Mouse (Mus musculus) bone marrow macrophage, adult 2 months (primary cell): ENCODE results near the gene Dyrk3. TPM values are rescaled to one million over a fixed set of nuclear protein-coding genes. Genes with fewer than 3 reads are reported as not detected.

ENCODE experiments used
- H3K27ac ChIP-seq: 2 replicates; pipeline ENCODE4 v1.5.1; 2012; ENCODE audit warnings: low read depth, low read length; ENCODE audit not compliant: insufficient read depth
- H3K4me1 ChIP-seq: 2 replicates; pipeline ENCODE4 v1.6.1; 2012; ENCODE audit warnings: low read length; ENCODE audit not compliant: control insufficient read depth, insufficient read depth
- H3K4me3 ChIP-seq: 2 replicates; pipeline ENCODE4 v1.5.1; 2012; ENCODE audit warnings: mild to moderate bottlenecking, low read length, moderate library complexity; ENCODE audit not compliant: insufficient read depth
- CTCF ChIP-seq: IDR thresholded peaks from 2 replicates; pipeline ENCODE4 v1.5.1; 2012; ENCODE audit warnings: low read depth, mild to moderate bottlenecking, low read length, moderate library complexity
- POLR2A ChIP-seq: IDR thresholded peaks from 2 replicates; pipeline ENCODE4 v1.6.1; 2012; ENCODE audit warnings: mild to moderate bottlenecking, low read depth, low read length, borderline replicate concordance
- polyA plus RNA-seq: library from polyadenylated mRNA; stranded (reverse); fragments of >200 nt; gene quantifications from 2 replicates; pipeline ENCODE4 v1.2.4, GENCODE M21; 2012; ENCODE audit not compliant: missing spikeins, insufficient read depth, insufficient read length

The Dyrk3 gene
- polyA plus RNA-seq, 1 experiment: 1.1 TPM

DNA sequence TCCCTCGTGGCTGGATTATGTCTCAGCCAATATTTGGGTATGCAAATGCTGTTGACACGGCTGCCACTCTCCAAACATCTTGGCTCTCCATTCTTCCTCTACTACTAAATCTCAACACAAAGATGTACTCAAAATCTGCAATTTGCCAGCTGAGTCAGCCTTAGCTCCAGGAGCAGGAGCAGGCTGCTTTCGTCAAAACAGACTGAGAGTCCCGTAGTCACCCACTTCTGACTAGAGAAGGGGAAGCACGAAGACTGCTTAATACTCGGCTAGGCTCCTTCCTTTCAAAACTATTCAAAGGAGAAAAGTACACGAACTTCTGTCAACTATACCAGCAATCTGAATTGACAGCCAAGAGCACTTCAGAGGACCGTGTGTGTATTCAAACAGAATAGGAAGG lies 42.6 kb downstream of the Dyrk3 start:
- peak overlapping the region; percentile 75 for H3K4me3 ChIP-seq
- peak overlapping the region; percentile 82 for H3K27ac ChIP-seq
- no peak for TF ChIP-seq POLR2A
- no peak for TF ChIP-seq CTCF
- H3K4me1 ChIP-seq: peaks cover 59% of the 10 kb centered on the region

DNA sequence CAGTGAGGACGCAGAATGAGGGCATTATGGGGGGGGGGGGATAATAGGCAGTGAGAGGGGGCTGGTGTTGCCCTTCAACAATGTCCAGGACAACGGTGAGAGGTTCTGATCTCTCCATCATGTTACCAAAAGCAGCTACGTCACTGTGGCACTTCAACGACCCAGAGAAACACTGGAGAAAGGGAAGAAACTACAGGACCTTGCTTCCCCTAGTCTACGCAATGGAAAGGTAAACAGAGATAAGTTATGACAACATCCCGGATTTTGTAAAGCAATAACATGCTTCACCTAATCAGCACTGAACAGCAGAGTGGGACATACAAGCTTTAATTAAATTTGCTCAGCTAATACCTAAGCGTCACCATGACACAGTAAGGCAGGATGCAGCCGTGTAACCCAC lies 44.3 kb downstream of the Dyrk3 start:
- peaks cover 62% of the 10 kb centered on the region for H3K4me1 ChIP-seq

DNA sequence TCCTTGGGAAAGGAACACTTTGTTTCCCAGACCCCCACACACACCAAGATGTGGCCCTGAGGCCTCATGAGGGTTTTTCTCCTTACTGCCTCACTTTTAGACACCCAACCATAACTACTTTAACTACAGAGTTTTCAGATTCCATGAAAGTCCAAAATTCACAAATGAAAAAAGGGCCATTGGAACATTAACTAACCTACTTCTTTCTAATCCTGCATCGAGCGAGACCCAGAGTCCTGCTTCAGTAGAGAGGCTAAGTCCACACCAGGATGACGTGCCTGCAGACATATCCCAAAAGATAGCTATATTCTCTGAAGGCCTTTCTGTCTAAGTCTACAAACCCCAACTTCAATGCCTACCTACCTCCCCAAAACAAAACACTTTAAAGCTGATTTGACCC lies 45.3 kb downstream of the Dyrk3 start:
- TF ChIP-seq CTCF (no peak), POLR2A (no peak)
- no peak overlapping the region for H3K27ac ChIP-seq
- H3K4me1 ChIP-seq: peaks cover 70% of the 10 kb centered on the region
- no peak overlapping the region for H3K4me3 ChIP-seq

More for the DNA sequence above, 44.3 kb downstream of the Dyrk3 start:
- 0 out of 2 replicates have a peak overlapping the region, but pooled peaks have one; percentile 75 for H3K4me3 ChIP-seq
- TF ChIP-seq CTCF: no peak
- no peak for TF ChIP-seq POLR2A
- no peak overlapping the region for H3K27ac ChIP-seq

DNA sequence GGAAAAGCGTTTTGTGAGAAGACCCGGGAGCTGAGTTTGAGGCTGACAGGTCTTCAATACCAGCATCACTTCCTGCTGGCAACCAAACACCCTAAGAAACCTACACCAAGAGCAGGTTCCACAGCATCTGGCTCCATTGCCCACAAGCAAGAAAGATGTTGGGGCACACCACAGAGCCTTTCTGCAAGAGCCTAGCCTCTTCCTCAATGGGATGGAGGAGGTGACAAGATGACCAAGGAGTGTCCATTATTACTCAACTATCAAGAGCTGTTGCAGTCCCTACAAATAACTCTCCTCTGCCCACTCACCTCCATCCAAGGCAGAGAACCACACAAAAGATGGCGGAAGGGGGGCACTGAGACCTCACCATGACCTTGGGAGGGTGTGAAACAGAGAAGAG lies 46.0 kb downstream of the Dyrk3 start:
- Histone ChIP-seq H3K4me3 (no peak overlapping the region), H3K27ac (no peak overlapping the region), H3K4me1 (peaks cover 75% of the 10 kb centered on the region)
- TF ChIP-seq POLR2A: no peak
- TF ChIP-seq CTCF: no peak

DNA sequence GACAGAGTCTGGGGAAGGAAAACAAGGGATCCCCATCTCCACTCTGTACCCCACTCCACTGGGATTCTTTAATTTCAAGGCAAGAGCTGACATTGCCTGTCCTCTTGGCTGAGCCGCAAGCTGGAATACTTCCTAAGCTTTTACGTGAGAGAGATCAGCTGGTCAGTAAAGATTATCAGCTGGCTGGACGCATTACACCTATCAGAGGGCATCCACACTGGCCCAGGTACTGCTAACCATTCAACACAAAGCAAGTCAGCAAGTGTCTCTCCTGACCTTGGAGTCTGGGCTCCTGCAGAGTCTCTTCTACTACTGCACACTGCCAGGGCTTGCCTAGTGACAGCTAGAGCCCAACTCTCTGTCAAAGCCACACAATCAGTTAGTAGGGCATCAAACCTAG lies 46.7 kb downstream of the Dyrk3 start:
- Histone ChIP-seq H3K4me1 (peaks cover 81% of the 10 kb centered on the region), H3K4me3 (no peak overlapping the region), H3K27ac (no peak overlapping the region)
- TF ChIP-seq POLR2A (no peak), CTCF (no peak)

DNA sequence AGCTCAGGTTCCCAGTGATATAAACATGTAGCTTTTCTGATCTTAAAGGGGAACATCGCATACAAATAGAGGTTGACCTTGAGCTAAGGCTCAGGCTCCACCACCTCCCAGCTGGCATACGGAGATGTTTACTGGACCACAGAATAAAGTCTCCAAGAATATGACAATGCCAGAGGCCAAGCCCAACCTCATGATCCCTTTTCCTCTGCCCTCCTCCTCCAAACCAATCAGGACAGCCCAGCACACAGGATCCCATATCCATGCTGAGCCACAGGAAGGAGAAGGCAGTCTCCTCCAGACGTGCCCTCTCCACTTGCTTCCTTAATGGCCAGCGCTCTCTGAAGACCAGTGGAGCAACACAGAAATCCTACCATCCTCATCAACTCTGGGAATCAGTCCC lies 47.3 kb downstream of the Dyrk3 start:
- Histone ChIP-seq H3K4me3 (peak overlapping the region; percentile 6; the same call in 1 of the 2 replicates), H3K27ac (peak overlapping the region; percentile 54), H3K4me1 (peaks cover 87% of the 10 kb centered on the region)
- TF ChIP-seq POLR2A: no peak
- no peak for TF ChIP-seq CTCF

DNA sequence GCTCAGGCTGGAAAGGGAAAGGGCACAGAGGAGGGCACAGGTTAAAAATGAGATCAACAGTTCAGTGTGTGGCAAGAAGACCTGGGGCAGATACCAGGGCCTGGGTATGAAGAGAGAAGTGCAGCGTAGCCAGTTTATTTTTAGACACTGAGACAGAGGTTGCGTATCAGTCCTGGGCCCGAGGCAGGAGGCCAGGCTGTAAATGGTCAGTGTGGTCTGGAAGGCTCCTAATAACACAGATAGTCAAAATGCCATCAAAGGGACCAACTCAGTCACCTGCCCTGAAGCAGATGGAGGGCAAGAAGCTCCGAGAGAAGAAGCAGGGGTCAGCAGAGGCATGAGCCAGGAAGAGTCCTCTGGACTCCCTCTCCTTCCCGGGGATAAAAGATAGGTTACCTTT lies 47.9 kb downstream of the Dyrk3 start:
- TF ChIP-seq CTCF: no peak
- TF ChIP-seq POLR2A: no peak
- Histone ChIP-seq H3K4me3 (peak overlapping the region; percentile 16), H3K27ac (peak overlapping the region; percentile 54), H3K4me1 (peaks cover 89% of the 10 kb centered on the region)

DNA sequence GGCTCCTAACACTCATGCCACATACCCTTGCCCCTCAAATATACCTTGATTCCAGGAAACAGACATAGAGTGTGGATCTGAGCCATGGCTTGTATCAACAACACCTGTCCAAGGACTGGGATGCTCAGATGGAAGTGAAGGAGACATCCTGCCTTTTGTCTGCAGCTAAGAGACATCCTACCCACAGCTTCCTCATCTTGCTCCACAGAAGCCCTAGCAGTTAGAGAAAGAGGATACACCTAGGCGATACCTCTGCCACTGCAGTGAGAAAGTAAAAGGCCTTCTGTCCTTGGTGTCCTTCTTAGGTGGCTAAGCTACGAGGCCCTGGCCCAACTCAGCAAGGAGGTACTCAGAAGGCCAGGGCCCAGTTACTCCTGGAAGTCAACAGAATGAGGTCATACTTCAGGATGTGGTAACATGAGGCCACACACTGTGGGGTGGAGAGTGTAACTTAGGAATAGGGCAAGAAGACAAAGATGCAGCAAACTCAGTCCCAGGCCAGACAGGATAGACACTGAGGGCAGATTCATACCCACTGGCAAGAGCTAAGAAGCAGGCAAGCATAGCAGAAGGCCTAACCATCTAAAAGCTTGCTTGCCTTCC lies 48.5 kb downstream of the Dyrk3 start:
- H3K27ac ChIP-seq: peak overlapping the region; percentile 54
- H3K4me1 ChIP-seq: peaks cover 90% of the 10 kb centered on the region
- no peak for TF ChIP-seq POLR2A
- TF ChIP-seq CTCF: no peak
- peak overlapping the region; percentile 16 for H3K4me3 ChIP-seq

DNA sequence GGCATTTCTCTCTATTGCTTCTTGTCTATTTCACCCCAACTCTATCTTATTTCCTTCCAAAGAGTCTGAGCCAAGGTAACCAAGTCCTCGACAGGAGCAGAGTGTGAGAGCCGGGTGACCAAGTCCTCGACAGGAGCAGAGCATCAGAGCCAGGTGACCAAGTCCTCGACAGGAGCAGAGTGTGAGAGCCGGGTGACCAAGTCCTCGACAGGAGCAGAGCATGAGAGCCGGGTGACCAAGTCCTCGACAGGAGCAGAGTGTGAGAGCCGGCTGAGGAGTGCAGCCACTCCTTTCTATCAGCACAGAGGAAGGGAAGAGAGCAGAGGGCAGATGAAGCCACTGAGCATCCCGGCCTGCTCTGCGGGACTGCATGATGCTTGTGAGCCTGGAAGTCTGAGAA lies 49.6 kb downstream of the Dyrk3 start:
- H3K4me3 ChIP-seq: no peak overlapping the region
- no peak for TF ChIP-seq POLR2A
- no peak for TF ChIP-seq CTCF
- no peak overlapping the region for H3K27ac ChIP-seq
- peaks cover 84% of the 10 kb centered on the region for H3K4me1 ChIP-seq

DNA sequence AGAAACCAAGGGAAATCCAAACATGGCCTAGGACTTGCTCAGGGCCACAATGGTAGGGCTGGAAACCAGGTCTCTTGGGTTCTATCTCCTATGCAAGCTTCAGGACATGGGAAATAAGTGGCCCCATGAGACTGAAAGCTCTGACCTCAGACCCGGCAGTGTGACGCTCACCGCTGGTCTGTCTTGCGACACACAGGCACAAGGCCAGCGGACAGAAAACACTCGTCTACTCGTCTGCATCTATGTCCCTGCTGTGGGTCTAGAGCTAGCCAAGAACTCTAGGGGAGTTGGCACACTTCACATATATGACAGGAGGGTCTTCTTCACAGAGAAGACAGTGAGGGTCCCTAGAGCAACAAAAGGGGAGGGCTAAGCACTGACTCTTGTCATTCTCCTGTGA lies 51.2 kb downstream of the Dyrk3 start:
- H3K4me1 ChIP-seq: peaks cover 83% of the 10 kb centered on the region
- peak overlapping the region; percentile 16 for H3K27ac ChIP-seq
- TF ChIP-seq POLR2A (no peak), CTCF (no peak)
- 0 out of 2 replicates have a peak overlapping the region, but pooled peaks have one; percentile 1 for H3K4me3 ChIP-seq
